Mouse (Mus musculus) spleen, postnatal 14 days (tissue): ENCODE results near the gene Cspg5.

ENCODE experiments used
- DNase-seq, 2 experiments: peaks; one replicate each; pipeline ENCODE4 v3.0.0; 2021 to 2022; ENCODE audit warnings: low spot score in 2 of 2

The Cspg5 gene

GRCm38 (mm10) chr9:110255407-110256019 lies 11.9 kb downstream of the Cspg5 start:
- no peak for DNase-seq

DNA sequence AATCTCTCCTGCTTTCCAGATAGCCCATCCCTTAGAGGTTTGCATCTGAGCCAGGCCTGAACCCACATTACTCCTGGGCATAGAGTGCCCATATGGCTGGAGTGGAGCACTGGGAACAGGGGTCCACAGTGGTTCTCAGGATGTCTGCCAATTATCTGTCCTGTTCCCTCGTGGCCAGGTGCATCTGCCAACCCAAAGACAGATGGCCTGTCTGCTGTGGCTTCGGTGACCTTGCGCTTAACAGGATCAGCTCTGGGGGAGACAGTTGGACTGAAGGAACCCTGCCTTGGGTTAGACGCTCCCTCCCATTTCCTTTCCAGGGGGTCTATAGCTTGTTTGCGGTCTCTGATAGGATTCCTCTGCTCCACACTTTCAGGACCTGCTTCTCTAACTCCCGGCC lies 15.1 kb downstream of the Cspg5 start:
- DNase-seq = no peak

- no peak for DNase-seq
Observed at GRCm38 (mm10) chr9:110259118-110259517, 15.5 kb downstream of the Cspg5 start.

GRCm38 (mm10) chr9:110263181-110263580 lies 19.6 kb downstream of the Cspg5 start:
- DNase-seq = no peak

DNA sequence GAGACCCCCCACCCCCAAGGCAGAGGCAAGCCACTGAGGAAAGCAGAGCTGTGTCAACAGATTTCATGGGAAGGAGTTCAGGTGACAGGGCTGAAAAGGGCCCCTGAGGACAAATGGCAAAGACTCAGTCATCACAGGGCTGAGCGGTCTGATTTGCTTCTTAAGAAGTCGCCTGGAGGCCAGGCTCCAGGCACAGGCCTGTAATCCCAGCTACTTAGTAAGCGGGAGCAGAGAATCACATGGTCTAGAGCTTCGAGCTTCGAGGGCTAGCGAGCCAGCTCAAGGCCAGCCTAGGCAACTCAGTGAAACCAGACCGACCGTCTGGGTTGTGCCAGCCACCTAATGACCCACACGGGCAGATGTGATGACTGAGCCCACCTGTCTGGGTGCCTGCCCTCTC lies 21.4 kb downstream of the Cspg5 start:
- no peak for DNase-seq

- DNase-seq = no peak
Observed at GRCm38 (mm10) chr9:110268416-110268815, 24.8 kb downstream of the Cspg5 start.

GRCm38 (mm10) chr9:110272330-110272729 lies 28.7 kb downstream of the Cspg5 start:
- DNase-seq = no peak

DNA sequence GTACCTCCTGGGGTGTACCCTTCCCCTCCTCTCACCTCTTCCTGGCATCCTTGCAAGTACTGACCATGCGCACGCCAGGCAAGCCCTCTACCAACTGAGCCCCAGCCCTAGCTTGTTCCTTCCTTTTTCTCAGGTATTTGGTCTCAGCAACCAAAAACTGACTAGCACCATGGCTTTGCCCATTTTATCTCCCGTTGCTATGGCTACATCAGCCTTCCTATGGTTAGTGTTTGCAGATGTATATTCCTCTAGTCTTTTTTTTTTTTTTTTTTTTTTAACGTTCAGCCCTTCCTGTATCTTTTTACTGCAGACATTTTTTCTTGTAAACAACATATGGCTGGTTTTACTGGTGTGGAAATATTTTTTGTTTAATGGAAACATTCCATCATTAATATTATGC lies 29.9 kb downstream of the Cspg5 start:
- DNase-seq = no peak

DNA sequence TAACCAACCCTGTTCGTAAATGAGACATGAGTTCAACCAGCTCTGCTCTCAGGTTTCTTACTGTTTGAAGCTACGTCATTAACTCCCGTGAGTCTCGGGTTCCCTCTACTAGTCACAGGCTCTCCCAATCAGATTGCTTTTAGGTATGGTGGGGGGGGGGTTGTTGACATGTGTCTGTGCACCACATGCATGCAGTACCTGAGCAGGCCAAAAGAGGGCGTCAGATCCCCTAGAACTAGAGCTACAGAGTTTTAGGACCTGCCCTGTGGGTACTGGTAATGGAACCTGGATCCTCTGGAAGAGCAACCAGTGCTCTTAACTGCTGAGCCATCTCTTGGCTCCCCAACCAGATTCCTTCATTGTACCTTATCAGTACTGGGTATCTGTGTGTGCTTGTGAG lies 32.3 kb downstream of the Cspg5 start:
- no peak for DNase-seq

DNA sequence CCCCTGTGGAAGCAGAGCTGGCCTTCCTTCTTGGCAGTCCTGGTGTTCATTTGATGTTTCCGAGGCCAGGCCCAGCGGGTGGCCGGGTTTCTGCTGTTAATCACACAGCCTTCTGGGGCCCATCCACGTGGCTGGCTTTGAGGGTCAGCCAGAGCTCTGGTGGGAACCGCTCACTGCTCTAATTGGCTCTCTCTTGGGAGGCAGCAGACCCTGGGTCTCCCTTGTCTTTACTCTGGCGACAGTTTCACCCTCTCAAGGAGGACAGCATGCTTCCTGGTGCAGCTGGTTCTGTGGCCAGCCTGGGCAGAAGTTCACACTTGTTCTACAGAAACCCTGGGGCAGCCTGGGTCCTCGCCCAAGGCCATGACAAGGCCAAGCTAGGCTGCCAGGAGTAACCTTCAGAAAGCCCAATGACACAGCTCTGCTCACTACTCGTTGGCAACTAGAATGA lies 33.9 kb downstream of the Cspg5 start:
- no peak for DNase-seq

DNA sequence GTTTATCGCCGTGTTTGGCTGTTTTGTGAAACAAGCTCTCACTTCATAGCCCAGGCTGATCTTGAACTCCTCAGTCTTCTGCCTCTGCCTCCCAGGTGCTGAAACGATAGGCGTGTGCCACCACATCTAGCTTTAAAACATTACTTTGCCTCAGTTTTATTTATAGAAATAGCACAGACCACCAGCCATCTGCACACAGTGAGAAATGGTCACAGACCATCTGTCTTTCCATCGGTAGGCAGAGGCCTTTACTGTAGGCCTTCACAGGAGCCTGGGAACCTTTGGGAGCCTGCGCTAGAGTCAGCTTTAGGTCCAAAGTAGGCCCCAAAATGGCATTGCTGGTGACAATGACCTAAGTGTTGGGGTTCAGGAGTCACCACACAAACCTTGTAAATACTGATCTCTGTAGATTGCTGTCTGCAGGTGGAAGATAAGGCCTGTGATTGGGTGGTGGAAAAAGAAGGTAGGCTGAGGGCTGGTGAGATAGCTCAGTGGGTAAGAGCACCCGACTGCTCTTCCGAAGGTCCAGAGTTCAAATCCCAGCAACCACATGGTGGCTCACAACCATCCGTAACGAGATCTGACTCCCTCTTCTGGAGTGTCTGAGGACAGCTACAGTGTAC lies 40.6 kb downstream of the Cspg5 start:
- DNase-seq = no peak

- DNase-seq = no peak
Observed at GRCm38 (mm10) chr9:110287321-110287924, 43.8 kb downstream of the Cspg5 start.

DNA sequence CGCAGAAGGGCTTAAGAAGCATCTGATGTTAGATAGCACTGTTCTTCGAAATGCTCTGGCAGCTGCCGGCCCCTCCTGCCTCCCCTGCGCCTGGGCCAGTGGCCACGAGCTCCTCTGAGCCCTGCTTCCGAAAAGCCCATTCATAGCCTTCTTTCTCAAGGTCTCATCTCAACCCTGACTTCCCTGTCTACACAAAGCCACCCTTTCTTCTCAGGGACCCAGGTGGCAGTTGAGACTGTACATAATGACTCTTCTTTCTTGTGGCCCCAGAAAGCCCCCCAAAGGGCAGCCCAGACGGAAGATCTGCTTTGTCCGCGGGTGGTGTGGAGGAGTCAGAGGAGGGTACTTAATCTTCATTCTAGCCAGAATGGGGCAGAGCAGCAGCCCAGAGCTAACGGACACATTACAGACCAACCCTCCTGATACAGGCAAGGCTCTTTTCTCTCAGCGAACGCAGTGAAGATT lies 49.7 kb downstream of the Cspg5 start:
- no peak for DNase-seq

DNA sequence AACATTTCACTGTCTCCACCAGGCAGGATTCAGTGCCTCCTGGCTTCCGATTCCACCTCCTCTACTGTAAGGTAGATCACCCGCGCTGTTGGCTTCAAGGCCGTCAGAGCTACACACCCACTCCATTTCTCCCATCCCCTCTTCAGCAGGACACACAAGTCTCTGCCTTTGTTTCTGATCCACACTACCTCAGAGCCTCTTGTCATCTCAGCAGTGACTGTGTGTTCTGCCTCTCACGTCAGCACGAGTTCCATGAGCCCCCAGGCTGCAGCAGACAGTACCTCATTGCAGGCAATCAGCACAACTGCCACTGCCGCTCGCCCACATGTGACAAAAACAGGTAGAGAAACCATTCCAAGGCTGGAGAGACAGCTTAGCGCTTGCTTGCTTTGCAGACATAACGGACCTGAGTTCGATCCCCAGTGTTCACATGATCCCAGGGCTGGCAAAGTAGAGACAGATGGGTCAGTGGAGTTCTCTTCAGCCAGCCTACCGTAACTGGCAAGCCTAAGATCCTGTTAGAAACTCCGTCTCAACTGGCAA lies 50.4 kb downstream of the Cspg5 start:
- DNase-seq = no peak

GRCm38 (mm10) chr9:110294786-110295185 lies 51.2 kb downstream of the Cspg5 start:
- no peak for DNase-seq

DNA sequence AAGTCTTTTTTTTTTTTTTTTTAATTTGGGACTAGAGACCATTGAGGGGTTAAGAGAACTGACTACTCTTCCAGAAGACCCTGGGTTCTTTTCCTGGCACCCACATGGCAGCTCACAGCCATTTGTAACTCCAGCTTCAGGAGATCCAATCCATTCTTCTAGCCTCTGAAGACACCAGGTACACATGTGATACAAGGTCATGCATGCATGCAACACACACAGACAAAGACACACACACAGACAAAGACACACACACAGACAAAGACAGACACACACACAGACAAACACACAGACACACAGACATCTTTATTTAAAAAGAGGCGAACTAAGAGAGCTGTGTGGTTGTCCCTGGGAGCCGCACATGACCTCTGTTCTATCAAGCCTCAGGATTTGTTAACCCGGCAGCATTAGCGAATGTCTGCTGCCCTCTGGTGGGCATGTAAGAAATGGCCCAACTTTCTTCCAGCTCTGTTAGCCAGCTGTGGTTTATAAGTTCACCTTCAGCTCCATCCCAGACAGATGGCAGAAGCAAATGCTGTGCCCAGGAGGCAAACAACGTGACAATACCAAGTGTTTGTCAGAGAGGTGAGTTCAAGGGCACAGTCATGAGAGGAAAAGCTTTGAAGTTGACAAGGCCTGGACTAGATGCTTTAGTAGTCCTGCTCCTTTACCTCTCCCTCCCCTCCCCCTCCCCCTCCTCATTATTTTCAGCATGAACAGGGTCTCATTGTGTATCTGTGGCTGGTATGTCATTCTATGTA lies 53.5 kb downstream of the Cspg5 start:
- DNase-seq = peak; percentile 31 to 60

GRCm38 (mm10) chr9:110304516-110304915 lies 60.9 kb downstream of the Cspg5 start:
- DNase-seq = no peak

GRCm38 (mm10) chr9:110304969-110305651 lies 61.5 kb downstream of the Cspg5 start, which contains the start of gene Elp6:
Elp6 (plus strand) TSS chr9:110305173.
- DNase-seq = peak; percentile 76 to 81

GRCm38 (mm10) chr9:110306371-110306770 lies 62.8 kb downstream of the Cspg5 start:
- DNase-seq = no peak
